Mouse (Mus musculus): ENCODE data around the gene Ryr2. TPM values are rescaled to one million over a fixed set of nuclear protein-coding genes. Genes with fewer than 3 reads are reported as not detected.
"Not testable (repeated sequence)": the region's sequence is repeated elsewhere in the genome, so short reads cannot be mapped to it uniquely, and the experiment has no call there.

The Ryr2 gene
- total RNA-seq, 2 experiments from 2014 or later, result not detected

GRCm38 (mm10) chr13:11825563-11826226 lies 281.1 kb downstream of the Ryr2 start:
- no peak for ATAC-seq (replicated peaks; ENCODE audit: low FRiP score, poor library complexity, severe bottlenecking)

- ATAC-seq (replicated peaks; ENCODE audit: low FRiP score, poor library complexity, severe bottlenecking), result no peak
Observed at GRCm38 (mm10) chr13:11818723-11819122, 288.0 kb downstream of the Ryr2 start.

- not testable (repeated sequence) for ATAC-seq (replicated peaks; ENCODE audit: low FRiP score, poor library complexity, severe bottlenecking)
Observed at GRCm38 (mm10) chr13:11809365-11809764, 297.4 kb downstream of the Ryr2 start.

DNA sequence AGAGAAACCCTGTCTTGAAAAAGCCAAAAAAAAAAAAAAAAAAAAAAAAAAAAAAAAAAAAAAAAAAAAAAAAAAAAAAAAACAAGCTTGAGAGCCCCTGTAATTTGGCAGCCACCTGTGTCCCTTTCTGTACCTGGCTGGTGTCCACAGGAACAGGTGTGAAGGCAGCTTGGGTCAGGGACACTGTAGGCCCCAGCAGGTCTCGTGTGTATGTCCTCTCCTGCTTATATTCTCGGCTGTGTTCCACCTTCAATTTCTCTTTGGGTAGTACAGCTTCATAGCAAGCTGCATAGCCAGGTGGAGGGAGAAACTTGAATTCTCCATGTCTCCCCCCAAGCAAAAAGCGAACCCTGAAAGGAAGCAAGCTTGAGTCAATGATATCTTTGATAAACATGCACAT lies 314.2 kb downstream of the Ryr2 start:
- ATAC-seq (replicated peaks; ENCODE audit: low FRiP score, poor library complexity, severe bottlenecking), result no peak

- ATAC-seq (replicated peaks; ENCODE audit: low FRiP score, poor library complexity, severe bottlenecking), result no peak
Observed at GRCm38 (mm10) chr13:11790536-11790935, 316.2 kb downstream of the Ryr2 start.

GRCm38 (mm10) chr13:11782411-11783155 lies 324.2 kb downstream of the Ryr2 start:
- ATAC-seq (replicated peaks; ENCODE audit: low FRiP score, poor library complexity, severe bottlenecking), result no peak

GRCm38 (mm10) chr13:11781065-11781464 lies 325.7 kb downstream of the Ryr2 start:
- ATAC-seq (replicated peaks; ENCODE audit: low FRiP score, poor library complexity, severe bottlenecking), result no peak

GRCm38 (mm10) chr13:11777726-11778125 lies 329.0 kb downstream of the Ryr2 start:
- ATAC-seq (replicated peaks; ENCODE audit: low FRiP score, poor library complexity, severe bottlenecking), result no peak

DNA sequence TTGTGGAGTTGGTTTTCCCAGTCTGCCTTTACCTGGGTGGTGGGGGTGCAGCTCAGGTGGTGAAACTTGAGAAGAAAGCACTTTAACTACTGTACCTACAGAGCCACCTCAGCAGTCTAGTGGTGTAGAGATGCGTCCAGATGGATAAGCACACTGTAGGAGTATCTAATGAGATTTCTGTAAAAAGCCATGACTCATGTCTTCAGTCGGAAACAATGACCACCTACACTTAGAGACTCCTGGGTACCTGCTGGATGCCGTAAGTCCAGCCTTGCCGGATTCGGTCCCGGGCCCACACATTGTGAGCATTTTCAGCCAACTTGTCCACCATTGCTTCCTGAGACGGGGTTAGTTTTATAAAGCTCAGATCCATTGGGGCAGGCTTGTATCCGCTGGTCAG lies 334.6 kb downstream of the Ryr2 start:
- no peak for ATAC-seq (replicated peaks; ENCODE audit: low FRiP score, poor library complexity, severe bottlenecking)

GRCm38 (mm10) chr13:11766899-11767298 lies 339.8 kb downstream of the Ryr2 start:
- ATAC-seq (replicated peaks; ENCODE audit: low FRiP score, poor library complexity, severe bottlenecking), result no peak

DNA sequence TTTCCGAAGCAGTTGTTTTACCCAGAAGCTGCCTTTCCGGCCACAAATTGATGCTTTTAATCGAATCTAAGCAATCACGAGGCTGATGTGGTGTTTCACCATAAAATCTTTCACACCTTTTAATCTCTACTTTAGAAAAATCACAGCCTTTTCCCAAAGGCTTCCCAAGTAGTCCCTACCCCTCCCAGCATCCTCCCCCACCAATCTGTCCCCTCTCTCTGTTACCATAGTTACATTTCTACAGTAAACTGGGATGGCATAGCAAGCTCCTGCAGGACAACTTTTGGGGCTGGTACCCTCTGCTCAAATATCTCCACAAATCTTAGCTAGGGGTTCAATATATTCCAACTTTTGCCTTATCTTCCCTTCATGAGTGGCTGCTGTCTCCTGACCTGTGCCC lies 342.8 kb downstream of the Ryr2 start:
- ATAC-seq (replicated peaks; ENCODE audit: low FRiP score, poor library complexity, severe bottlenecking), result no peak

- ATAC-seq (replicated peaks; ENCODE audit: low FRiP score, poor library complexity, severe bottlenecking), result no peak
Observed at GRCm38 (mm10) chr13:11763104-11763503, 343.6 kb downstream of the Ryr2 start.

DNA sequence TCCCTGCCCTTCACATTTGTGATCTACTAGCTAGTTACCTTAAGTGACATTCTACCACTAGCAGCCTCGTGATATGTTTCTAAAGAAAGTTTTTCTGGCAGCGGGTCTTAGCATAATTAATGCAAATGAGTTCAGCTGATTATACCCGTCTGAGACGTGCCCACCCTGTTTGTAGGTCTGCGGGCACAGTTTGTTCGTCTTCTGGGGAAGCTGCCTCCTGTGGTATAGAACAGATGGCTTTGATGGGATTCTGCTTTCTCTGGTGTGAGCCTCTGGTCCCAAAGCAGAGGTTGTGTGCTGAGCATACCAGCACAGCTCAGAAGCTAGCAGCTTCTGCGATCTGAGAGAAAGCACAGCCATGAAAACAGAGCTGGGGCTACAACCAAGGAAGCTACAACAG lies 348.9 kb downstream of the Ryr2 start:
- ATAC-seq (replicated peaks; ENCODE audit: low FRiP score, poor library complexity, severe bottlenecking), result no peak

- ATAC-seq (replicated peaks; ENCODE audit: low FRiP score, poor library complexity, severe bottlenecking), result no peak
Observed at GRCm38 (mm10) chr13:11745479-11745878, 361.3 kb downstream of the Ryr2 start.

GRCm38 (mm10) chr13:11738211-11738610 lies 368.5 kb downstream of the Ryr2 start:
- no peak for ATAC-seq (replicated peaks; ENCODE audit: low FRiP score, poor library complexity, severe bottlenecking)

DNA sequence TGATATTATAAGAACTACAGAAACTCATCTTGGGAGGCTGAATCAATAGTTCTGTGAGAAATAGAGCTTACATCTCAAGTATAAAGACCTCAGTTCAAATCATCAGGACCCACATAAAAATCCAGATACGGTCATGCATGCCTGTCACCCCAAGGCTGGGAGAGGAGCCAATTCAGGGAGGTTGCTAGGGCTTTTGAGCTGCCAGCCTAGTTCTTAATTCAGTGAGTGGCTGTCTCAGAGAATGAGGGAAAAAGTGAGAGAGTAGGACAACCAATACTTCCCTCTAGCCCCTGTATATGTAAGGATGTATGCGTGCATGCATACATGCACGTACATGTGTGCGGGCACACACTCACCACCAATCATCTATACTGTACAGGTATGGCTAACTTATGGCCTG lies 390.5 kb downstream of the Ryr2 start:
- no peak for ATAC-seq (replicated peaks; ENCODE audit: low FRiP score, poor library complexity, severe bottlenecking)

DNA sequence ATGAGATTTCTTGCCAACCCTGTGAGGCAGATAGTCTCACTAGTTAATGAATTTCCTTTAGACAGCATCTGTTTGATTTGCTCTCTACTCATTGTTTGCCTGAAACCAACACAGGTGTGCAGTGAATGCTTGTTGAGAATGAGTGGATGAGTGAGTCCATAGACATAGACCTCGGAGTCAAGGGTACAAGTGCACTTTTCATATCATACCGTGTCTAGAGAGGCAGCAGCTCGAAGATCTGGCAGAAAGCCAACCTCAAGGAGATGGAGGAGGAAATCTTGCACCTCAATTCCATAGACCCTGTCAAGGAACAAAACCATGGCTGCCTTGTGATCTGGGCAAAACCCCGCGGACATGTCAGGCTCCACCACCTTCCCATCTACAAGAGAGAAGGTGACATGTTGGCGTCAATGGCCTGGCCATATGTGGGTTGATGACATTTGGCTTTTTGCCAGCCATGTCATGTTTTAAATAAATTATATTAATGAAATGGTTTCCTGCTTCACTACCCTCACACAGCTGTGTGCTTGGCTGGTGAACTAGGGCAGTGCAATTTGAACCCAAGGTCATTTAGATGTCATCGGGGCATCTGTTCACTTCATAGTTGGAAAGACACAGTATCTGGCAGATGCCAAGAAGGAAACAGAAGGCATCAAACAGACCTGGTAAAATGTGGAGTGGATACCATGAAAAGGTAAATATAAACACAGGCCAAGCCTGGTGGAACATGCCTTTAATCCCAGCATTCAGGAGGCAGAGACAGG lies 396.9 kb downstream of the Ryr2 start:
- no peak for ATAC-seq (replicated peaks; ENCODE audit: low FRiP score, poor library complexity, severe bottlenecking)

DNA sequence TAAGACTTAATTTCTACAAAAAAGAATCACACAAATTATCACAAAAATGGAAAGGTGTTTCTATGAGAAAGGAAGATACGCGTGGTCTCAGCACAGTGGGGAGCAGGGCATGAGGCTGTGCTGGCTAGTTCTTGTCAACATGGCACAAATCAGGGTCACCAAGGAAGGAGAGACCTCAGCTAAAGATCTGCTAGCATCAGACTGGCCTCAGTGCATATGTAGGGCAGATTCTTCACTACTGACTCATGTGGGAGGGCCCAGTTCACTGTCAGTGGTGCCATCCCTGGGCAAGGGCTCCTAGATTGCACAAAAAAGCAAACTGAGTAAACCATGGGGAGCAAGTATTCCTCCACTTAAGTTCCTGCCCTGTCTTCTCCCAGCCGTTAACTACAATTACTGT lies 405.0 kb downstream of the Ryr2 start:
- no peak for ATAC-seq (replicated peaks; ENCODE audit: low FRiP score, poor library complexity, severe bottlenecking)

- ATAC-seq (replicated peaks; ENCODE audit: low FRiP score, poor library complexity, severe bottlenecking), result no peak
Observed at GRCm38 (mm10) chr13:11696496-11696895, 410.2 kb downstream of the Ryr2 start.

DNA sequence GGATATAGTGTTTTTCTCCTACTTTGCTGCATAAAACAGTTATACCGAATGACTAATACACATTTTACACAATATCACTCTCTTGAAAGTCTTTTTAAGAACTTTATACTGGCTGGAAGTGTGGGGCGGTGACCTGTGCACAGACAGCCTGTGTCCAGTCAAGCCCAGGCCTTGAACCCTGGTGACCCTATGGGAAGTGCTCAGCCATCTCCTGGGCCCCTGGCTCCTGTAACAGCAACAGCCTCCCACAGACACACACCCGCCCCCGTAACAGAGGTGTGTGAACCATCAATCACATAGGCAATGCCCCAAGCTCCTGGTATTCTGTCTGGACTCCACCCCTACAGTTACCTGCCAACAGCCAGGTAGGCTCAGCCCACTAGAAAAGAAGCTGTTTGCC lies 424.9 kb downstream of the Ryr2 start:
- ATAC-seq (replicated peaks; ENCODE audit: low FRiP score, poor library complexity, severe bottlenecking), result no peak

DNA sequence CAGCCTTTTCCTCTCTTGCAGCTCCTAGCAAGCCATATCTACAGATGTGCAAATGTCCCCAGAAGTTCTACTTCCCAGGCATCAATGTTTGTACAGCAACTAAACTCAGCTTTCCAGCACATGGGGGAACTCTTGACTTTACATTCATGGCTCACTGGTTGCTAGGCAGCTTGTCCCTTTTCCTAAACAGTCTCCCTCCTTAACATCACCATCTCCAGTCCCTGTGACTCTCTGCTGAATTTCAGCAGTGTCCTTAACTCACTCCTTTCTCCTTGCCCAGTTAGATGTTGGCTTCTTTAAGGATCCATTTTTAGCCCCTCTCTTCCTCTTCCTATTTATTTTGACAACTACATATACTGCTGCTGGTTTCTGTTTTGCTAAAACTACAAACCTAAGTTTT lies 443.9 kb downstream of the Ryr2 start:
- no peak for ATAC-seq (replicated peaks; ENCODE audit: low FRiP score, poor library complexity, severe bottlenecking)

Measured in erythroid progenitor cell, adult 5-6 weeks (primary cell).